Mouse (Mus musculus): Measurements from ENCODE around the gene Dpp10.

GRCm38 (mm10) chr1:123801206-123801605, 244.2 kb downstream of the Dpp10 start:
- no peak for TF ChIP-seq CTCF (IDR thresholded peaks at IDR 0.05; ENCODE audit: insufficient read depth, low read length)
- no peak for TF ChIP-seq POLR2A (IDR thresholded peaks at IDR 0.05; ENCODE audit: borderline replicate concordance, extremely low read depth, low read depth, low read length)
